In genomic region chr6:122644196-122644595, GRCm38 (mm10) we compare ENCODE assay signal across 25 mouse cellular contexts. TPM values are rescaled to one million over a fixed set of nuclear protein-coding genes. Genes with fewer than 3 reads are reported as not detected.
"Had no signal": no experiment of that assay in that cellular context is flagged by ENCODE, and none has a peak within 500 bp of the region (broad histone marks: within the 10 kb centered on the region; RNA-seq: fewer than 3 reads in every experiment).

No protein-coding gene starts in this region.

RNA-seq across cellular contexts. Expression of gene Dppa3, which starts 18.0 kb away (rescaled TPM):
- polyA plus RNA-seq: heart, embryonic 10.5 days; heart, embryonic 11.5 days; heart, embryonic 12.5 days; heart, embryonic 13.5 days; heart, embryonic 15.5 days; heart, embryonic 16.5 days; hindbrain, embryonic 10.5 days; hindbrain, embryonic 11.5 days; hindbrain, embryonic 12.5 days; hindbrain, embryonic 13.5 days; hindbrain, embryonic 14.5 days; hindbrain, embryonic 15.5 days; hindbrain, embryonic 16.5 days; hindbrain, postnatal 0 days; inflammation-experienced regulatory T-cells, adult 6 months; intestine, embryonic 14.5 days; intestine, embryonic 15.5 days; intestine, embryonic 16.5 days; intestine, postnatal 0 days; kidney, adult 2 months; kidney, embryonic 14.5 days; kidney, embryonic 15.5 days; kidney, embryonic 16.5 days; kidney, postnatal 0 days; large intestine, adult 2 months had no signal

RNA-seq across cellular contexts. Expression of gene Gdf3, which starts 34.3 kb away (rescaled TPM):
- polyA plus RNA-seq: hindbrain, embryonic 10.5 days; hindbrain, embryonic 14.5 days; inflammation-experienced regulatory T-cells, adult 6 months; kidney, adult 2 months; kidney, embryonic 14.5 days; kidney, embryonic 15.5 days; kidney, embryonic 16.5 days; kidney, postnatal 0 days had no signal
